Mouse (Mus musculus) gastrocnemius, postnatal 4 days (tissue): ENCODE measurements at regions not wholly inside any gene's neighbourhood (a gene's known extent, or its start where the extent isn't known, plus 50 kb on each side); places are given as distances from the start of the nearest gene placed in this dataset.

Source experiments
- DNase-seq, 2 experiments: peaks; one replicate each; pipeline ENCODE4 v3.0.0; 2021 to 2022; ENCODE audit warnings: low spot score in 2 of 2, mixed read lengths in 2 of 2

DNA sequence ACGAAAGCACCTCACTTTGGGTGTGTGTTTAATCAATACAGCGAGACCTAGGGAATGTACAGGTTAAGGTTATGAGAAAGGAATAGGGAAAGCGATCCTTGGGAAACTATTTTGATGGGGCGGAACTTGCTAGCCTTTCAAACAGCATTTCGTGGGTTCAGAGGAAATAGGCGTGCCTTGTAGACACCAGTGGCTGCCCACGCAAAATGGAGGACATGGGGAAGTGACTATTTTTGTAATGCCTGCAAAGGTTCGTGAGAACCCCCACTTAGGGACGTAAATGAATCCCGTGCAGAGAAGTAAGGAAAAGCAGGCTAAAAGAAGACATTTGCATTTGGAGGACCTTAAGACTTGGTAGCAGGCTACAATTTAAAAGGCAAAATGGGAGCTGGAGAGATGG lies 114.1 kb upstream of the Ppm1h start:
- DNase-seq: no peak

DNA sequence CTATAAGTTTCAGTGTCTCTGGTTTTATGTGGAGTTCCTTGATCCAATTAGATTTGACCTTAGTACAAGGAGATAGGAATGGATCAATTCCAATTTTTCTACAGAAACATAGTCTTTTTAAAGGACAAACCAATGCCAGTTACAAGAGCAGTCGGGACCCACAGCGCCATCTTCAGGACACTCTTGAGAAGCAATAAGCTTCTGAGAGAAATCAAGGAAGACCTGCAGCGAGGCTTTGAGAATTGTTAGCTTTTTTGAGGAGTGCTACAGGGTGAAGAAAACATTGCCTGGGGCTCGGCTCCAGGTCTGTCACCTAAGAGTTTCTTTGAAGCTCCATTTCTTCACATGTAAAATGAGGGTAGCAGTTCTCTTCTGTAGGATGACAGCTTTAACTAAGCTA lies 112.0 kb upstream of the Ppm1h start:
- no peak for DNase-seq

DNA sequence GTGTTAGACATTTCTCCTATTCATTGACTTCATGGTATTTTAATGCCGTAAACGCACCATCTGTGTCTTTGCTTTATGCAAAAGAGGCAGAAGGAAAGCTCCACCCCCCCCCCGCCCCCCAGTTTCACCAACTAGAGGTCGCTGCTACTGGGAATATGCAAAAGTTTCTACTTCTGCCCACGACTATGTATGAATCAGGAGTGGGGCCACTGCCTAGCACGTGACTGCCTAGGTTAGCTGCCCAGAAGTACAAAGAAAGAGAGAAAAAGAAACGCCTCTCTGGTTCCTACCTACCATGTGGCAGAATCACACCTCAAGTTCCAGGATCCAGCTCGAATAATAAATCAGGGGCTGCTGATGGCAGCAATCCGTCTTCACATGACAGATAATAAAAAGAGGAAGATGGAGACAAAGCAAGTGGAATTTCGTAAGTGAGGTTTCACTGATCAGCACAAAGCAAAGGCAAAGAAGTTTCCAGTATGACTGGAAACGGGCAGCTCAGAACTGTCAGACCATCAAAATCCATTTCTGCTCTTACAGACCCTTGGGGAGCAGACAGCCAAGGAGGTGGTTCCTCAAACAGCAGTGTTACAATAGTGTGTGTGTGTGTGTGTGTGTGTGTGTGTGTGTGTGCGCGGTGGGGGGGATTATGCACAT lies 108.9 kb upstream of the Ppm1h start:
- no peak for DNase-seq

- DNase-seq: no peak
Observed at GRCm38 (mm10) chr10:122570909-122571551, 107.5 kb upstream of the Ppm1h start.

- DNase-seq: no peak
Observed at GRCm38 (mm10) chr10:122576171-122577063, 102.1 kb upstream of the Ppm1h start.

- no peak for DNase-seq
Observed at GRCm38 (mm10) chr10:122578209-122579001, 100.2 kb upstream of the Ppm1h start.

- DNase-seq: no peak
Observed at GRCm38 (mm10) chr10:122581096-122581495, 97.5 kb upstream of the Ppm1h start.

DNA sequence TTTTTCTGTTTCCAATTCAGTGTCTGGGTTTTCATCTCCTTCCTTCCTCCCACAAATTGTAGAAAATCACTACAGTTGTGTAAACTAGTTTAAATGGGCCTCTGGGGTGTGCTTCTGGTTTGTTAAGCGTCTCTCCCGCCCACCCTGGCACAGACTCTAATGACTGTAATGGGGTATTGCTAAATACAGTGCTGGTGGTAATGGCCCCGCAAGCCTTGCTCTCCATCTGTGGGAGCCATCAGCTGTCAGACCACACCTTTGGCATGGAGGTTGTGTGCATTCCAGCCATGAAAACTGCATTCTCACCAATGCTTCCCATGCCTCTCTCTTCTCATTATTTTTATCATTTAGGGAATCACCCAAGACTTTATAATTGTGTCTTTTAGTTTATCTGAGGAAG lies 91.0 kb upstream of the Ppm1h start:
- DNase-seq: no peak

GRCm38 (mm10) chr10:122599511-122599910 lies 79.1 kb upstream of the Ppm1h start:
- no peak for DNase-seq

GRCm38 (mm10) chr10:122602394-122602793 lies 76.2 kb upstream of the Ppm1h start:
- no peak for DNase-seq

DNA sequence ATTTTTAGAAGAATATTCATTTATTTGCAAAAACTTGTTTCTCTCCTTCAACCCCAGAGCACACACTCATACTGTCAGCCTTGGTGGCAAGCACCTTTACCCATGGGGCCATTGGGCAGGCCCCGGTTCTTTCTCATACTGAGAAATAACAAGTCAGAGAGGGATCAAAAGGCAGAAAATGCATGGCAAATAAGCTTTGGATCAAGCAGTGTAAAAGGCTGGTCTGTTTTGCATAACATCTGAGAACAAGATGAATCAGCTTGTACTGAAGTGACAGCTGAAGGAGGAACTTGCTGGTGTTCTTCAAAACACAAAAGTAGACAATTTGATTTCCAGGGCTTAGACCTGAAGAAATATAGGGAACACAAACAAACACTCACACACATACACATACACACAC lies 74.6 kb upstream of the Ppm1h start:
- no peak for DNase-seq

GRCm38 (mm10) chr10:122613281-122613680 lies 65.3 kb upstream of the Ppm1h start:
- no peak for DNase-seq

DNA sequence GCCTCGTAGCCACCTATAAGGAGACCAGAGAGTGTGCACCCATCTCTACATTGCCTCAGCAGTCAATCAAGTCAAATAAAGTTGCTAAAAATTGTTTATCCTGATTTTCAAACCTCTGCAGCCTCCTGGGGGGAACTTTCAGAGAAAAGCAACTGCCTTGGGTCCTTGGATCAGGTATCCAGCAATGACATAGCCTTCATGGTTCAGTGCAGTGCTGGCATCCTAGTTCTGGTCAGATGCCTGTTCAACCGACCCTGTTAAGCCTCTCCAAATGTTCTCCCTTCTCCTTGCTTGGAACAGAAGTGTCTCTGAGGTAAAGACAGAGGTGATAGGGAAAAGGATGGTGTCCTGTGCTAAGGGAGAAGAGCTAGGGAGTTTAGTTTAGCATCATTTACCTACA lies 64.7 kb upstream of the Ppm1h start:
- no peak for DNase-seq

DNA sequence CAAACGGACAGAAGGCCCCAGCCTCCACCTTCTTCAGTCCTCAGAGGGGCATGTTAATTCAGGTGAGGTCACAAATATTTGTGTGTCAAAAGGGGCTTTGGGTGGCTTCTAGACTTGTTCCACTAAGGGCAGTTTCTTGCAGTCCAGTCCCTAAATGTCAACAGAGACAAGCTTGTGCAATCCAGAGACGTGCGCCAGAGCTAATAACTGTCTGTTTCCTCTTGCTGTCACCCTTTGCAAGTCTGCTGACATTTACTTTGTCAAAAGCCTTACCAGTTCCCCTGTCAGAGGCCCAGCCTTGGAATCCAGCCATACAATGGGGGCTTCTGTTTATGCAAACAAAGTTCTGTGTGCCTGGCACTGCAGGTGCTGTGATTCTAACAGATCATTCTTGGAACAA lies 63.8 kb upstream of the Ppm1h start:
- no peak for DNase-seq

DNA sequence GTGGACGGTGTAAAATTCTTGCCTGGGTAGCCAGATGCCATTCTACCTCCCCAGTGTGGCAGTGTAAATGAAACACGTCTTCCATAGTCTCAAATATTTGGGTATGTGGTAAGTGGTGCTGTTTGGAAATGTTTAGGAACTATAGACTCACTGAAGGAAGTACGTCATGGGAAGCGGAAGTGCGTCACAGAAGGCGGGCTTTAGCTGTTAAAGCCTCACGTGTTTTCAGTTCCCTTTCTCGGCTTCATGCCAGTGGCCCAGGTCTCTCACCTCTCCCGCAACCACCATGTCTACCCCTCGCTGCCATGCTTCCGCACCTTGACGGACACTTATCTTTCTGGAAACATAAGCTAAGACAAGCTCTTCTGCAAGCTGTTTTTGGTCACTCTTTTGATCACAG lies 62.9 kb upstream of the Ppm1h start:
- DNase-seq: no peak

DNA sequence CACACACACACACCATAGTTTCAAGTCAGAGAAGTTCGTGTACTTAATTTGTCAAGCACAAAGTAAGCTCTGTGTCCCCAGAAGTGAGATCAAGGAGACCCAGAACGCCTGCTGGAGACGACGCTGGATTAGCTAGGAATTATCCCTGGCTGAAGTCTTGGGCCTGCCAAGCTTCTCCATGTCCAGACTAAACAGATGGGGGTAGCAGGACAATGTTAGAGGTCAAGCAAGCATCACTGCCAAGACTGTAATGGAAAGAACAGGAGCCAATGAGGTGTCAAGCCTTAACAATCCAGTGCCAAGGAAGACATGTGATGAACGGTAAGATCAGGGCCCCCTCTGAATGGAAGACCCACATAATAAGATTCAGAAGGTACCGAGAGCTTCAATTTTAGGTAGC lies 62.2 kb upstream of the Ppm1h start:
- no peak for DNase-seq

- no peak for DNase-seq
Observed at GRCm38 (mm10) chr10:122618854-122619253, 59.7 kb upstream of the Ppm1h start.

- no peak for DNase-seq
Observed at GRCm38 (mm10) chr10:122619406-122620116, 59.0 kb upstream of the Ppm1h start.
